Mouse (Mus musculus): ENCODE data around the gene Rims4.

The Rims4 gene

DNA sequence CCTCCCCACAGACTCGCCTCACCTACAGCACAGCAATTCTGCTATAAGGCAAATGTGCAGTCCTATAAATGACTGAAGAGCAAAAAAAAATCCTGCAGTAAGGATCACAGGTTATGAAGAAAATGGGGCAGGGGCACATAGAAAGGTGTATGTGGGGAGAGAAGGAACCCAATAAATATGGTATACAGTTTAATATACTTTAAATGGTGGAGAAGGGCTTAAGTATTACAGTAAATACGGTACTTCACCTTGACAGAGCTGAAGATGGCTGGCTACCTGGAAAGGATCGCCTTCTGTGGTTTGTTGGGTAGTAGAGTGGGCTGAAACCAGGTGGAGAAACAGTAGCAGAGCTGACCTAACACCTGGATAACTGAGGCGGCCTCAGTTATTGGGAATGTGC, 47.2 kb downstream of the Rims4 start:
- no peak for DNase-seq (ENCODE audit: low read depth, low spot score)

DNA sequence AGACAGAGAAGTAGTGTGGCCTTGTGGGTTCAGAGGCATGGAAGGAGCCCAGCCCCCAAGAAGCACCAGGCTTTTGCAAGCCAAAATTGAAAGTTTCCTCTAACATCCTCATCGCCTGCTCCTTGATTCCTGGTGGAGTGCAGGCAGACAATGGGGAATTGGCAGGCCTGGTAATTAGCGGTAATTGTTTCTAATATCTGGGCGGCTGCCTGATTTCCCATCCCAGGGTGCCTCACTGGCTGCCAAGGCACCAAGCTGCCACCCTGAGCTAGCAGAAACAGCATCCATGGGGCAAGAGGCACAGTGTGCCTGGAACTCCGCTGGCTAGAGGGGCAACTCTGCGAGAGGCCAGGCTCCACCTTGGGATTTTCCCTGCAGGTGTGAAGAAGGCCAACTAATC, 48.7 kb downstream of the Rims4 start:
- DNase-seq (ENCODE audit: low read depth, low spot score) = no peak

DNA sequence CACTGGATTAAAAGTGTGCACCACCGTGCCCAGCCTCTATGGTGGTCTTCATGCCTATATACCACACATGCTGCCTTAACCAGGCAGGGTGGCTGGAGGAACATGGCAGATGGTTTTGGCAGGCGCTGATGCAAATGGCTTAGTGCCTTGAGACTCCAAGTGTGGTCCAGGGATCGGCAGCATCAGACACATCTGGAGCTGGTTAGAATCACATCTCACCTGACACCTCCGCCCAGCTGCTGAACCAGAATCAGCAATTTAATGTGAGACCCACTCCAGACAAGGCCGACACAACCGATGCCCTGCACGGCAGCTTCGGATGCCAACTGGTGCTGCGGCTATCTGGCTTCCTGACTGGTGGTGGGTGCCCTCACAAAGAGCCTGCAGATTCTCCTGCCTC, 52.4 kb downstream of the Rims4 start:
- DNase-seq (ENCODE audit: low read depth, low spot score) = no peak

DNA sequence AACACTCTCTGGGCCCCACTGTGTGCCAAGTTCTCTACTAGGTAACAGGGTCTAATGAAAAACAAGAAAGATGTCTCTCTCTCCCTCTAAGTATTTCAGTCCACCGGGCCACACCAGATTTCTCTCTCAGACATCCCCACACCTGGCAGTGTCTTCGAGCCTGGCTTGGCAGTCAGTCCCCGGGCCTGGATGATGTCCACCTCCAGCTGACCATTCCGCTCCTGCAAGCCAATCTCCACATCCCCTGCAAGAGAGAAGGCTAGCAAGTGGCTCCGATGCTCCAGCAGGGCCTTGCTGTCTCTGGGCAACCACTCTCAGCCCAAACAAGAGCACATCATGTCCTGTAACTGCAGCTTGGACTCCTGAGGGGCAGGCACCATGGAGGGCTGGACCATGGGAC, 53.2 kb downstream of the Rims4 start:
- DNase-seq (ENCODE audit: low read depth, low spot score) = no peak

DNA sequence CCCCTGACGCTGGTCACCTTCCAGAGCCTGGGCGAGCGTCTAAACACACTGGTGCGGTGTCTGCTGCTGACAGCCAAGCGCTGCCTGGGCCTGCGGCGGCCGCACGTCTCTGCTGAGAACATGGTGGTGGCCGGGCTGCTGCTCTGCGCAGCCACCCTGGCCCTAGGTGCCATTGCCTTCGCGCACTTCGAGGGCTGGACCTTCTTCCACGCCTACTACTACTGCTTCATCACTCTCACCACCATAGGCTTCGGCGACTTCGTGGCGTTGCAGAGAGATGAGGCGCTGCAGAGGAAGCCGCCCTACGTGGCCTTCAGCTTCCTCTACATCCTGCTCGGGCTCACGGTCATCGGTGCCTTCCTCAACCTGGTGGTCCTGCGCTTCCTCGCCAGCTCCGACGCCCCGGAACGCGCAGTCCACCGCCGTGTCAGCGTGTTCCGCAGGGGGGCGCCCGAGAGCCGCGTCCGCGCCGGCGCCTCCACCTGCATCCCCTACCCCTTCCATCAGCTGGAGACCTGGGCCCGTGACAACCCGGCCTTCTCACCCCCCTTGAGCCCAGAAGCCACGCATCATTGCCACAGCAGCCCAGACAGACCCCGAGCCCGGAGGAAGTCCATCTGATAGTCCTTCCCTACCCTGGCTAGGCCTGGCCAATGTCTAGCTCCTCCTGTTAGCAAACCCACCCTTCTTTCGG, 60.1 kb downstream of the Rims4 start:
- DNase-seq (ENCODE audit: low read depth, low spot score) = no peak

DNA sequence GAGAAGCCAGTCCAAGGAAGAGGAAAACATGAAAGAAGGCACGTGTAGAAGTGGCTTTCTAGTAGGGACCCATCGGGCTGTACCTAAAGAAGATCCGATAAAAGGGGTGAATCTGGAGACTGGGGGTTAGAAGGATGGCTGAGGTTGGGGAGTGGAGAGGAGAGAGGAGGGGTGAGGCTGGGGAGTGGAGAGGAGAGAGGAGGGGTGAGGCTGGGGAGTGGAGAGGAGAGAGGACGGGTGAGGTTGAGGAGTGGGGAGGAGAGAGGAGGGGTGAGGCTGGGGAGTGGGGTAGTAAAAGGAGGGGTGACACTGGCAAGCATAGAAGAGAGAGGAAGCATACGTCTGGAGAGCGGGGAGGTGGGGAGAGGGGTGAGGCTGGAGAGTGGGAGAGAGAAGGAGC, 61.2 kb downstream of the Rims4 start:
- no peak for DNase-seq (ENCODE audit: low read depth, low spot score)

DNA sequence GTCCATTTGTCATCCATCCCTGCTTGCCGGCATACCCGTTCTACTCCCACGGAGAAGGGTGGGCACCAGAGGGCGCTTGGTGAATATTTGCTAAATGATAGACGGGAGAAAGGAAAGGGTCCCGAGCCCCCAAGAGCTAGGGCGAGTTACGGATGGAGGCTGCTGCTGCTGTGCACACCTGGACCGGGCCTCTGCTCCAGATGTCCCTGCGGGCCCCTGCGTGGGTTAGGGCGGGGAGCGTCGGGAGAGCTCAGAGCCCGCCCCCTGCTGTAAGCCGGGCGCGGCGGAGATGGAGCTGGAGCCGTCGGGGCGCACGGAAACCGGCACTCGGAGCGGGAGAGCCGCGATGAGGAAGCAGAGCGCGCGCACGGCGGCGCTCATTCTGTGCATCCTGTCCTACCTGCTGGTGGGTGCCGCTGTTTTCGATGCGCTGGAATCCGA, 65.0 kb downstream of the Rims4 start, which contains the start of gene Kcnk15:
TSS of gene Kcnk15 (plus strand) at position 191 of the 441 bp plus-strand sequence.
- DNase-seq (ENCODE audit: low read depth, low spot score) = no peak

DNA sequence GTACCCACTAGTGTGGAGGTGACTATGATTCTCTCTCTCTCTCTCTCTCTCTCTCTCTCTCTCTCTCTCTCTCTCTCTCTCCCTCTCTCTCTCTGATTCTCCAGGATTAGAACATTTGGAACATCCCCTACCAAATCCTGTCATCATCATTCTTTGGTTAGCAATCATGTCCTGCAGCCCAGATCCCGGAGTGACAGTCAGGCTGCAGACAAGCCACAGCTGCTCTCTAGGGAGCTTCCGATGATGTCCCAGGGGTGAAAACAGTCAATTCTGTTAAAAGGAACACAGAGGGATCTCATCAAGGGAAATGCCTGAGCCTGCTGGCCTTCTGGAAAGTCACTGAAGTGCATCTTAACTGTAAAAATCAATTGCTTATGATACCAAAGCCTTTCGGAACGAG, 76.4 kb downstream of the Rims4 start:
- no peak for DNase-seq (ENCODE audit: low read depth, low spot score)

DNA sequence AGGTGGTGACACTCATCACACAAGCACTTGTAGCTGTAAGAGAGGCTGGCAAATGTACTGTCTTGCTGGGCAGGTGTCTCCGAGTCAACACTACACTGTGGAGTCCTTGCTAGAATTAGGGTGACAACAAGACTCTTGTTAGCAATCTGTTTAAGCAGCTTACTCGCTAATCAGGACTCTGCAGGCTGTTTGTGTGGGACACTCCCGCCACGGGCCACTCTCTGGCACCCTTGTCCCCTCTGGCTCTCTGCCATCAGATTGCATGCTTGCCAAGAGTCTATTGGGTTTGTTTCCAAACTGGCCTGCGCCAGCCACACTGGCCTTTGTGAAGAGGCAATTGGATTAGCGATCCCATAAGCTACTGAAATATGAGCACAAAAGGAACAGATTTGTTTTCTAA, 79.0 kb downstream of the Rims4 start:
- DNase-seq (ENCODE audit: low read depth, low spot score) = no peak

DNA sequence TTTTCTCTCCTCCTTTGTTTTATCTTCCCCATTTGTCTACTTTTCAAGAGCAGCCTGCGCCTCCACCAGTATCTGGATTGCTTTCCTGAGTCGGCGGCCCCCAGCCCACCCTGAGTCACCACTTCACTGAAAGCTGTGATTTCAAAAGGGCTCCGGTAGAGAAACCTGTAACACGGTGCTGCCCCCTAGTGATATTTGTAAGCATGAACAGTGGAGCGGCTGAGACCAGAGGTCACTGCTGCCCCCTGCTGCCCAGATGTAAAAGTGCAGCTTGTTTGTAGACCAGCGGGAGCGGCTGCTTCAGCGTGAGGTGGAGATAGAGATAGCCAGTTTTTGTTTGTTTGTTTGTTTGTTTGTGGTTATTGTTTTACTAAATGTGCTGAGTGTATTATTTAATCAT, 80.4 kb downstream of the Rims4 start:
- DNase-seq (ENCODE audit: low read depth, low spot score) = peak; percentile 93

DNA sequence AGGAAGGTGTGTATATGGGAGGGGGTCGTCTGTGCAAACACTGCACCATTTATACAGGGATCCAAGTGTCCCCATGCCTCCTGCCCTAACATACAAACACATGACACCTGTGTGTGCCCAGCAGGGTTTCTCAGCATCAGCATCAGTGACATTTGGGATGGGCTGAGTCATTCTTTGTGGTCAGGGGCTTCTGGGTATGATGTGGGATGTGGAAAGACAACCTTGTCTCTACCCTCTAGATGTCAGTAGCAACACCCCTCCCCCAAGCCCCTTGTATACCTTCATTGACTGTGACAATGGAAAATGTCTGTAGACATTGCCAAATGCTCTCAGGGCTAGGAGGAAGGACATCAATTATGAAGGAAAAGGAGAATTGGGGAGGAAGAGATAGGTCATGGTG, 87.3 kb downstream of the Rims4 start:
- no peak for DNase-seq (ENCODE audit: low read depth, low spot score)

DNA sequence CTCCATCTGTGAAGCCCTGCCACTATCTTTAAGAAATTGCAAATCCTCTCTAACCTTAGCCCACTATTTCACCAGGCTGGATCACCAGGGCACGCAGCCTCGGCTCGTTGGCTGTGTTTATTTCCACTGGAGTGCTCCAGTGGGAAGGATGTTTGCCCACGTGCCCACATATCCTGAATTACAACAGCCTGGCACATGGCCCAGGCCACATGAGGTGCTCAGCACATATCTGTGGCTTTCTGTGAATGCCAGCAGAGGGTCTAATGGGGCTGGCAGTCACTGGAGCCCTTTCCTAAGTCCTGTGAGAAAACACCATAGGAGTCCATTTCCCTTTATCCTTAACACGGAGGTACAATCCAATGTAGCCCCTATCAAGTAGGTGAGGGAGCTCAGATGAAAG, 92.0 kb downstream of the Rims4 start:
- peak; percentile 63 for DNase-seq (ENCODE audit: low read depth, low spot score)

DNA sequence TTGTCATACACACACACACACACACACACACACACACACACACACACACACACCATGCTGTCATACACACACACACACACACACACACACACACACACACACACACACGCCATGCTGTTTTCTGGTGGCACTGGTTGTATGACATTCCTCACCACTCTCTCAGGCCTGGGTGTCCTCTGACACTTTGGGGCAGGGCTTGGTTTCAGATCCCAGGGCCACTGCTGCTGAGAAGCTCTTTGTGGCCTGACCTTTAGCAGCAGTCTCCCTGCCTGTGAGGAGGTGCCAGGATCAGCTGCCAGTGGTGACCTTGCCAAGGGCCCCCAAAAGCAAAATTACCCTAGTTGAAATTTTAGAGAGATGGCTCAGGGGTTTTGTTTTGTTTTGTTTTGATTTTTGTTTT, 92.6 kb downstream of the Rims4 start:
- no peak for DNase-seq (ENCODE audit: low read depth, low spot score)

DNA sequence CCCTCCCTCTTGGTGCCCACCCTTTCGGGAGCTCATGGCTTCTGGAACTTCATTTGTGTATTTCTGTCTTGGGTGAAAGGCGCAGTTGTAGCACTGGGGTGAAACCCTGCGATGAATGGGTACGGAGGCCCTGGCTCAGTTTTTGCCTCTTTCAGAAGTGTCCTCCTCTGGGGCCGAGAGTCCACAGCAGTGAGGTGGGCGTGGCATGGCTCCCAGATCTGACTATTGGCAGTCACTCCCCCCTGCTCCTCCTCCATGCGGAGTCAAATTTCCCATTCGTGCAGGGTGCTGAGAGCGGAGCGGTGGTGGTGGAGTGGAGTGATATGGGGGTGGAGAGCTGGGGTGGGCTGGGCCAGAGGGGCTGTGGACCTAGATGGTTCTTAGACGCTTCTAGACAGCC, 94.7 kb downstream of the Rims4 start:
- no peak for DNase-seq (ENCODE audit: low read depth, low spot score)

DNA sequence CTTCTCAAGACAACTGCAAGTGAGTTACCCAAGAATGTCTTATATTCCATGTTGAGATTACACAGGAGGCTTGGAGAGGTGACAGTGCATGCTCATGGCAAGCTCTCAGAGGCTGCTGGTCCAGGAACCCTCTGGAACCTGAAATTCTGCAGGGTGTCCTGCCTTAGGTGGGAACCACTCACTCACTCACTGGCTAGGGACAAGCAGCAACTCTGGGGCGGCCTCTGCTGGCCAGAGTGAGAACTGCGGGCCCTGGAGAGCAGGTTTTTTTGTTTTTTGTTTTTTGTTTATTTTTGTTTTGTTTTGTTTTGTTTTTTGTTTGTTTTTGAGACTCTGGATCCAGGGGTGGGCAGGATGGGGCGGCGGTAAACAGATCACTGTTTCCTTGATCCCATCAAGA, 95.2 kb downstream of the Rims4 start:
- peak; percentile 79 for DNase-seq (ENCODE audit: low read depth, low spot score)

DNA sequence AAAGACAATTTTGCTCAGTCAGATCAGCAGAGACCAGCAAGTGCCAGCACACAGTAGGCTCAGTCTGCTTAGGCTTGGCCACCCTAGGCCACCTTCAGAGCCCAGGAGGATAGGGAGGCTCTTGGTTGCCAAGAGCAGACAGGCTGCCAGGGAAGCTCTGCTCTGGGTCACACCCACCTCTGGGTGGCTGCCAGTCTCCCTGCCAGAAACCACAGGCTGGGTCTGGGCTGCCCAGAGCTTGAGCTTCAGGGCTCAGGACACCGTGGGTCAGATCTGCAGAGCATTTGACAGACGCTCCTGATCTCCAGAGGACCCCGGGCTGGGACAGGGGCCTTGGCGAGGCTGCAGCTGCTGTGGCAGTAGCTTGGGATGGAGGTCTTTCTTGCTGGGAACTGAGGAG, 97.9 kb downstream of the Rims4 start, which contains the start of gene Ccn5:
TSS of gene Ccn5 (plus strand) at position 255 of the 400 bp plus-strand sequence.
- DNase-seq (ENCODE audit: low read depth, low spot score) = peak; percentile 97

DNA sequence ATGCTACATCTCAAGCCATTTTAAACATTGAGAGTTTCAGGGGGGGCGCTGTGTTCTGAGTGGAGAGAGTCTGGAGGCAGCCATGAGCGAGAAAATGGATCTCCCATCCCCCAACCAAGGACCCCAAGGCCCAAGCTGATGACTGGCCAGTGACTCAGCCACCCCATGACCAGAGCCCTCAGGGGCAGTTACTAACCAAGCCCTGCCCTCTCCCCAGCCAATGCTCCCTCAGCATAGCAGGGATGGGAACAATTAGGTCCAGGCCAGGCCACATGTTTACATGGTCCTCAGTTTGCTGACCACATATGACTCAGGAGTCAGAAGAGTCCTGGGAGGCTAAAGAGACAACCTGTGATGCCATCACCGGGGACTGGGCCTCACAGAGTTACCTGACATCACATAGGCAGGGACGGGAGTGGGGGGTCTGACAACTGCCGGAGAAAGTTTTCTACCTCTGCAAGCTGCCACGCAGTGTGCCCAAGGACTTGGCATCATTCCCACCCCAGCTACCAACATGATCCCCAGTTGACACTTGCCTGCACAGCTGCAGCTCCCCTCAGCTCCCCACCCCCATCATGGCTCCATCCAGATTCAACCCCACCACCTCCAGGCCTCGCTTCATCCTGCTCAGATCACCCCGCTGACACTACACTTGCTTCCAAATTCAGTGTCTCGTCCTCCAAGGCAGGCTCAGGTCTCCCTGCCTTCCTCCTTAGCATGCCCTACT, 103.6 kb downstream of the Rims4 start:
- DNase-seq (ENCODE audit: low read depth, low spot score) = peak; percentile 98

DNA sequence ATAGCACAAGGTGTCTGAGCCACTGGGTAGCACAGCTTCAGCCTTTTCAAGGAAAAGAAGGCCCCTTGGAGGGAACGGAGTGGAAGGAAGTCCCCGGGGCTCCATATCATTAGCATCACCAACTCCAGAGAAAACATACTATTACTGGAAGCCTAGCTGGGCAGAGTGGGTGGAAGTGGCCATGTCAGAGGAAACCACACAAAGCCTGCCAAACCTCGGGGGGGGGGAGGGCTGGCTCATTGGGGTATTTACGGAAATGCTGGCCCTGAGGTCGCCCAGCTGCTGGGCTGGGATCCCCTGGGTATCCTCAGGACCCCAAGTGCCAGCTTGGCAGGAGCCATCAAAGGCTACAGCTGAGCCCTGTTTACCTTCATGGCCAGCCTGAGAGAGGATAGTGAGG, 105.4 kb downstream of the Rims4 start:
- no peak for DNase-seq (ENCODE audit: low read depth, low spot score)

Data from 3T3-L1 (cell line).